Mouse (Mus musculus): ENCODE measurements around the gene Cyp27a1. TPM values are rescaled to one million over a fixed set of nuclear protein-coding genes. Genes with fewer than 3 reads are reported as not detected.
A peak's percentile ranks its signal among the peaks of the same experiment; 100 is the strongest.

Cyp27a1 gene
- polyA plus RNA-seq, 2 experiments from 2014 or later: not detected

DNA sequence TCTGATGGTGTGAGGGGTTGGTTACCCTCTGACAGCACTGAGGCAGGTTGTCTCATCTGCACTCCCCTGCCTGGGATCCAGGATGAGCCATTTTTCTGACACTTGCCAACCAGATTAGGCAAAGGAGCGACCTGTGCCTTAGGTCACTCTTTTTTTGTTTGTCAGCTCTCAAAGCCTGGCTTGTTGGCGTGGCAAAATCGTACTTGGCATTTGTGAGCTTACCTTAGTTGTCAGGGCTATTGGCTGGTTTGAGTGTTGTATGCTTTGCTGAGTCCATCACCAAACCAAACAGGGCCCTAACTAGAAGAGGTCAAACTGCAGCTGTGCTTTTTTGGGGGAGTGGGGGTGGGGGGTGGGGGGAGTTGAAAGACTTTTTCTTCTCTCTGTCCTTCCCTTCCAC is 5.9 kb downstream of the Cyp27a1 start:
- ATAC-seq: no peak

DNA sequence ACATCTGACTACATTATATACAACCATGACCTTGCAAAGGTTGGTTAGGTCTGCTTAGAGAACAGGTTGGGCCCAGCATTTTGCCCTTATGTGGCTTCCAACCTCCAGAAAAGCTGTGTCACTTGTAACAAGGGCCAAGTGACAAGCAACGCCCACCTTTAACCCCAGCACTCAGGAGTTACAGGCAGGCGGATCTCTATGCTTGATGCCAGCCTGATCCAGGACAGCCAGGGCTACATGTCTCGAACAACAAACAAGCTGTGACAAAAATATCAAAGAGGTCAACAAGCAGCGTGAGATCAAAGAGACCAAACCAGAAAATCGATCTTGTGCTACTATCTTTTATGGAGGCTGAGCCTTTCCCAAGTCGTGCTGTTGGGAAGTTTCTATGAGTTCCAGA is 8.3 kb downstream of the Cyp27a1 start:
- no peak for ATAC-seq

DNA sequence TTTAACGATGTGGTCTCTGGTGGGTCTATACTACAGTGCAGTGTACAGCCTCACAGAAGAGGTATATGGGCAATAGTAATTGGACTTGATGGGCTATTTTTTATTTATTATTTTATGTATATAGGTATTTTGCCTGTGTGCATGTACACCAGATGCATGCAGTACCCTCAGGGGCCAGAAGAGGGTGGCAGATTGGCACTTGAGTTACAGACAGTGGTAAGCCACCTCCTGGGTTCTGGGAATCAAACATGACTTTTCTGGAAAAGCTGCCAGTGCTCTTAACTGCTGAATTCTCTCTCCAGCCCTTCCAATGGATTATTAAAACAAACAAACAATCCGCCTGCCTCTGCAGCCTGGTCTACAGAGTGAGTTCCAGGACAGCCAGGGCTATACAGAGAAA is 10.4 kb downstream of the Cyp27a1 start:
- no peak for ATAC-seq

DNA sequence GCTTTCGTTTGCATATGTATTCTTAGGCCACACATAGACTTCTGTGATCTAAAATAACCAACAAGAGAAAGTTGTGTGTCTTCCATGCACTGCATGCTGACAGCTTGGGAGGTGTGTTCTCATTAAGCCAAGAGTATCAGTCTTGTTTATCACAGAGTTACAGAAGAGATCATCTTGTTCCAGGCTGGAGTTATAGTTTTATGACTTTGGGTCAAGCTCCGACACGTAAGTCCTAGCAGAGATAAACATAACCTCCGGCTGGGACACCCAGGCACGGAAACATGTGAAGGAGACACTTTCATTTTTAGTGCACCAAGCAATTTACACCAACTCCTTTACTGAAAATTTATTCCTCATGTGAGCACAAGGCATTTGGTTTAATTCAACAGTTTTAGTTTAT is 12.7 kb downstream of the Cyp27a1 start:
- no peak for ATAC-seq

DNA sequence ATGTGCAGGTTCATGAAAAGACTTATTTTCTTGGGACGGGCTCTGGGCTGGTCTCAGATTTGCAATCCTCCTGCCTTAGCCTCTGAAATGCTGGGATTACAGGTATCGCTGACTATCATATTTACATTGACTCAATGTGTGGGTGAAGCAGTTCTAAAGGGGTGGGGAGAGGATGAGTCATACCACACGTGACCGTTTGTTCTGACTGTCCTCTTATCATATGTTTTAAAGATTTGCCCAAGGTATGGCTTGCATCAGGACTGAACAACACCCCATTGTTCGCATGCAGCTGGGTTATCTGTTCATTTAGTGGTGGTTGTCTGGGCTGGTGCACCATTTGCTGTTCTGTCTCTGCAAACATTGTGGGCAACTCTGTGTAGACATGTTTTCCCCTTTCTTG is 13.3 kb downstream of the Cyp27a1 start:
- no peak for ATAC-seq

DNA sequence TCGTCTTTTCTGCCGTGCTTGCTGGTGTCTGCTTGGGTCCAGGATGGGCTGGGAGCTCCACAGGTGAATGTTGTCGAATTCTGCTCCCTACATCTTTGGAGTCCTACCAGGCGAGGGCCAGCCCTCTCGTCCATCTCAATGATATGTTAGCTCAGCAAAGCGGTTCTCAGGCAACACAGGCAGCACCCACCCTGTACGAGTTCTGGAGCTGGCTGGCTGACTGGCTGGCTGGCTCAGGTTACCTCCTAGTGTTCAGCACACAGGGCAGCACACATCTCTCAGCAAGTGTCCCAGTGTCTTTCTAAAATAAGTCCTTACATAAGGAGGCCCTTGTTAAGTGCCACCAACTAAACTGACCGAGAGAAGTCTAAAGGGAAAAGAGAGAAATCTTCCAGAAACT is 15.1 kb downstream of the Cyp27a1 start:
- ATAC-seq: no peak

DNA sequence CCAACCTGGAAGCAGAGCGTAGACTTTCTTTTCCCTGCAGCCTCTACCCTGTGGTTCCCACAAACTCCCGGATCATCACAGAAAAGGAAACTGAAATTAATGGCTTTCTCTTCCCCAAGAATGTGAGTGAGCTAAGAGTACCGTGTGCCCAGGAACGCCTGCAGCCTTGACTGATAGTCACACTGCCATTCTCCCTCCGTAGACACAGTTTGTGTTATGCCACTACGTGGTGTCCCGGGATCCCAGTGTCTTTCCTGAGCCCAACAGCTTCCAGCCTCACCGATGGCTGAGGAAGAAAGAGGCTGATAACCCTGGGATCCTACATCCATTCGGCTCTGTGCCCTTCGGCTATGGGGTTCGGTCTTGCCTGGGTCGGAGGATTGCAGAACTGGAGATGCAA is 23.6 kb downstream of the Cyp27a1 start:
- ATAC-seq: no peak

DNA sequence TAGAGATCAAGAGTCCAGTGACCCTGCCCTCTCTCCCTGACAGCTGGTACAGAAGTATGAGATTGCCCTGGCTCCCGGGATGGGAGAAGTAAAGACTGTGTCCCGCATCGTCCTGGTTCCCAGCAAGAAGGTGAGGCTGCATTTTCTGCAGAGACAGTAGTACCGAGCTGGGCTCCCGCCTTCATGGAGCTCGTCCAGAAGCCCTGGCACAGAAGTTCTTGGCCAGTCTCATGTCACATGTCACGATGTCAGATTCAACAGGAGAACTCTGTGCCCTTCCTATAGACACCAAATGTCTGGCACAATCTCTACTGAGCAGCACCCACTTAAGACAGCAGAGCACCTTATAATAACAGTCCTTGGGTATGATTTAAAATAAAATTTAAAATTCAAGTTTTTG is 24.1 kb downstream of the Cyp27a1 start:
- no peak for ATAC-seq

DNA sequence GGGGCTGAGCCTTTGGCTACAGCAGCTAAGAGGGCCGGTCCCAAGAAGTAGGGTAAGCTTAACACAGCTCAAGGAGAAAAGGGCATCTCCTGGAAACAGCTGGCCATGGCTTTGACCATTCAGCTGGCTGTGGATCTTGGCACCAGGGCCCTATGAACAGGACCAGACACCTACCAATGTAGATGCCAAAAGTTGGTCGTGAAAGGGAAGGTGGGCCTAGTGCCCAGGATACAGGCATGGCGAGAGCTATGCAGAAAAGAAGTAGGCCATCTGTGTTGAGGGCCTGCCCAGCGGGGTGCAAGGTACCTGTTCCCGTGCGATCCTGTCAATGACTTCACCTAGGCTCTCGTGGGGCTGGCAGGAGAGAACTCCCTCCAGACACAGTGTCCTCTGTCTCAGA is 27.5 kb downstream of the Cyp27a1 start:
- no peak for ATAC-seq

DNA sequence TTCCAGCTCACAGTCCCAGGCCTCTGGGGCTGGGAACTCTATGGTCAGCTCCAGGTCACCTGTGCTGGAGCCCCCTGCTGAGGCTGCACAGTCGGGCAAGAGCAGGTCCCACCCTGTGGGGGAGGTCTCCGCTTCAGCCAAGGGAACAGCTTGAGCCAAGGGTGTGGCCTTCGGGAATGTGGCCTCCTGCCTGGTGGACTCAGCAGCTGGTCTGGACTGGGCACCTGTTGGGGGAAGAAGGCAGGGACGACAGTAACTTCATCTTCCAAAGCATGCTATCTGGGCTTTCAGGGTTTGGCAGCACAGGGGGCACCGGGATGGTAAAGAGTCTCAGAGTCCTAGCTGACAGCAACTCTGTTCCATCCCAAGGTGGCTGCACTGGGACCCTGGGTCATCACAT is 34.0 kb downstream of the Cyp27a1 start:
- ATAC-seq: no peak

DNA sequence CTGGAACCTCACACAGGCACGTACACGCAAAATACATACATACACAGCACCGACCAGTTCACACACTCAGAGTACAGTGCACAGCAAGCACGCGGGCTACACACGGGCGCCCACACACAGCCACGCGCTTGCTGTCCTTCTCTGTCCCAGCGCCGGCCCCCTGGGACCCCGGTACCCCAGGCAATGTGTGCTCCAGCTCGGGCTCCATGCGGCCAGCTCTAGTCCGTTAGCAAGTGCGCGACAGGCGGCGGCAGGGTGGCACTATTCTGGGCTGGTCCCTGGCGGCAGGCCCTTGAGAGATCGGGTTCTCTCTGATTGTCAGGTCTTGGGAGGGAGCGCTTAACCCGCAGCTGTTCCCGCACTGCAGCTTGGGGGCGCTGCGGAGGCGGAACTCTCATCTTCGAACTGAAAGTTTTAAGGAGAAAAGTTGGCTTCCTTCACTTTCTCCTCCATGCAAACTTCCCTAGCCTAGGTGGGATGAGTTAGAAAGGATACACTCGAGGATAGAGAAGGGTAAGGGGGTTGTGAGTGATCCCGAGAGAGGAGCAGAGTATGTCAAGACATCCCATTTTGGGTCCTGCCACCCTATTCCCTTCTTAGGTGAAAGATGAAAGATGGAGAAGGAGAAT is 35.4 kb downstream of the Cyp27a1 start, which contains the start of gene Prkag3:
Prkag3 (minus strand) TSS at position 579 of the 629 bp plus-strand sequence.
- no peak for ATAC-seq

DNA sequence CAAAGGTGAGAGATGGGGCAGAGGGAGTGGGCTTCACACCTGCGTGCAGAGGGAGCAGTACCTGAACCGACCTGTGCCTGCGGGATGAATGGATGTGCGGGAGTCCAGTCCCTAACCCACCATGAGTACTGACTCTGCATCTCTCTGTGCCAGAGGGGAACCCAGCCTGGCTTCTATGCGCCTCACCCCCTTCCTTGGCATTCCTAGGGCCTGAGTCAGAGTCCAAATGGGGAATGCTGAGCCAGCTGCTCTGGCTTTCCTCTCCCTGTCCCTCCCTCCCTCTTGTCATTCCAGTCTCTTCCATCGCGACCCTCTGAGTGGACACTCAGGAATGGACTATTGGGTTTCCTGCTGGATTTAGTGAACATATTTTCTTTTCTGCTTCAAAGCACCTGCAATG is 35.9 kb downstream of the Cyp27a1 start:
- ATAC-seq: no peak

DNA sequence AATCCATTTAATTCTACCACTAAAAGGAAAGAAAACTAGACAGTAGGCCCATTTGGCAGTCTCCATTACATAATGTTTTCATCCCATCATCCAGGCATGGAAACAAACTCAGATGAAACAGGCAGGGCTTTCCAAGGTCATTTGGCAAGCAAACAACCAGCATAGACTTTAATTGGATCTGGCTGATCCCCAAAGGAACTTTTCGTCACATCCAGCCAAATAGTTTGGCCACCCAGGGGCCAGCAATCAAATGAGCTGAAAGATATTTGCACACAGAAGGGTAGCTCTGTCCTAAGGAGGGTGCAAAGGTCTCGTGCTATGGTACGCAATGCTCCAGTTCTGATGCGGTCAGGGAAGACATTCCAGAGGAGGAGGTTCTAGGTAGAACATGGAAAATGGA is 37.3 kb downstream of the Cyp27a1 start:
- ATAC-seq: no peak

DNA sequence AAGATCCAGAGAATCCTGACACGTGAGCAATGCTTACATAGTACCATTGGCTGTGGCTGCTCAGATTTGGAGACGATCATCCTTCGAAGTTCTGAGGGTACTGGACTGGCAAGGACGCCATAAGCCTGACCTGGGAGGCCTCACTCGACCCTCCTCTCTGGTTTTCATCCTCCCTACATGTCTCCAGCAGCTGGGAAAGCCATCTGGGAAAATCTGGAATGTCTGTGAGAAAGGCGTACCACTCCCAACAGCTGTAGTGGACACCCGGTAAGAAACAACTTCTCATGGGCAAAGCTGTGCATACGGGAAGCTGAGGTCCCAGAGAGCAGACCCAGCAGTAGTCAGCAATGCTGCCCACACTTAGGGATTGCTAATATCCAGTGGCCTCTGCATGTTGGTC is 38.8 kb downstream of the Cyp27a1 start:
- no peak for ATAC-seq

DNA sequence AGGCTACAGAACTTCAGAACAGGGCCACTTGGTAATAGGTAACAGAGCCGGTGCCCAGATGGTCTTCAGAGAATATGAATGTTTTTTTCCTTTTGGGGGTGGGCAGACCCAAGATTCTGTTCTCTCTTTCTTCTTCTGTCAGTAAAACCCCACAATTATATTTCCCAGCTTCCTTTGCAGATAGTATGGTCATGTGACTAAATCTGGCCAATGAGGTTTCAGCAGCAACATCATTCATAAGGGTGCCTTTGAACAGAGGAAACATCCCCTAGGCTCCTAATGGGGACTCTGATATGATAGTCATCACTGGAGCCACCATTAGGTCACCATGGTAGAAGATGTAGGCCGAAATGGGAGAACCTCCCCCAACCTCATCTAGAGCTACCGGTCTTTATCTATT is 39.5 kb downstream of the Cyp27a1 start:
- no peak for ATAC-seq

DNA sequence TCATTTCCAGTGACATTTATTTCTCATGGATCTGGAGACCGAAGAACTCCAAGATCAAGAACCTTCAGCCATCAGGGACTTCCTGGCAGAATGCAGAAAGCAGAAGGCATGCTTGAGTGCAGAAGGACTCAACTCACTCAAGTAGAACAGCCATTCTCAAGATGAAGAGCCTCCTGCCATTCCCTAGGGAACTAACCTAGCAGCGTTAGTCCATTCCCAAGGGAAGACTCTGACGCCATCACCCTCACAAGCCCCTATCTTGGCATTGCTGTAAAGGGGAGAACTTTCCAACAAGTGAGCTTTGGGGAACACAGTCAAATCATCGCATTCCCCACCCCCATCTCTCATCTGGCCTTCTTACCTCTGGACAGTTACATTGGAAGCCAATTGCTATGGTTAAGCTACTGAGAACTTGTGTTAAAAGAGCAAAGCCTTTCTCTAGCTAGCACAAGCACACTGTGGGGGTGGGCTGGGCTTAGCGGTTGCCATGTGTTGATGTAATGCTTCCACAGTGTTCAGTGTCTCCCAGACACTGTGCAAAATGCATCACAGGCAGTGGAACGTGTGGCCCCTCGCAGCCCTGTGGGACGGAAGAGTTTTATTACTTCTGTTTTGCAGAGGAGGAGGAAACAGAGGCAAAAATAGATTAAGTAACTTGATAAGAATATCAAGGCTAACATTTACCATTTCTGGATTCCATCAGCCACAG is 40.0 kb downstream of the Cyp27a1 start:
- ATAC-seq: no peak

DNA sequence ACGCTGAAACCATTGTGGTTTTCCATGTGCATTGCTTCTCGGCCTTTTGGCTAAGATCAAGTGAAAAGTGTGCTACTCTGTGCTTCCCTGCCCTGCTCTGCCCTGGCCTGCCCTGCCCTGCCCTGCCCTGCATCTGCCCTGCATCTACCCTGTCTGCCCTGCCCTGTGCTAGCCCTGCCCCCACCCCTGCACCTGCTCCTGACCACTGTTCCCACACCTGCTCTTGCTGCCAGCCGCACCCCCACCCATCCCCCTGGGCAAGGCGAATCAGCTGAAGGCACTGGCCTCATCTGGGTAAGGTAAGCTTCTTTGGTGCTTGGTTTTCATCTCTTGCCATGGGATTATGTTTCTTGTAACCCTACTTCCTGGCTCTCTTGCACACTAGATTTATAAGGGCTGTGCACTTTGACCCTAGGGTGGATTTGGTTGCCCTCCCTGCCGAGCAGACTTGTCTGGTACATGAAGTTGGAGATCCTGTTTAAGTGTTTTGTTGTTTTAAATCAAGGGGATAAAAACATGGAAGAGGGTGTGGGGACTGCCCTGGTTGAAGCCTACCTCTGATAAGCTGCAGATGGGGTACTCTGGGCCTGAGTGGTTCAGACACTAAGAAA is 40.9 kb downstream of the Cyp27a1 start:
- ATAC-seq: no peak

DNA sequence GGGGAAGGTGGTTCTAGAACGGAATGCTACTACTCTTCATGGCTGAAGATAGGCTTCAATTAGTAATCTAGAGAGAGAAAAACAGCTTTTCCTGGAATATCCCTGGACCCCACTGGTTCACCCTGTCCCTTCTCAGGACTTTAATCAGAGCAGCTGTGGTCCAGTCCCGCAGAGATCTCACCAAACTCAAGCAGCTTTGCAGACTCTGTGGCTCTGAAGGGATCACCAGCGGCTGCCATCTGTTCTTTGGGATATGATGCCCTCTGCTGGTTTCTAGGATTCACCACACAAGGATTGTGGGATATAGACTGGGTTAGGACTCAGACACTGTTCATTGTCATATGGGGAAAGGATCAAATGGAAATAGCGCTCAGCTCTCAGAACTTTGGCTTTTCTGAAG is 46.4 kb downstream of the Cyp27a1 start:
- ATAC-seq: no peak

DNA sequence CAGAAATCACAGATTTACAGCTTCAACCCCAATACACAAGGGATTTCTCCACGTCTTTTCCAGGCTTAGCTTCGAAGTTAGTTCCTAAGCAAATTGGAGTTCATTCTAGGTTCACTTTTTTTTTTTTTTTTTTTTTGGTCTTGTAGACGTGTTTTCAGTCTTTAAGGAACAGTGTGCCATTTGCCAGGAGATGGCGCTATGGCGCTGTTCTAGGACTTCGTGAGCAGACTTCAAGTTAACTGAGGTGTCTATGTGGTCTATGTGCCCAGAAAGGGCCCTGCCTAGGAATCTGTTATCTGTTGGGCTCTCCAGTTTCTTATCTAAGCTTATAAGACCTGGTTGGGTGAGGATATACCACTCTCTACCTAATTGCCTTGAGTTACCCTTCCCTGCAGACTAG is 49.7 kb downstream of the Cyp27a1 start:
- ATAC-seq: no peak

DNA sequence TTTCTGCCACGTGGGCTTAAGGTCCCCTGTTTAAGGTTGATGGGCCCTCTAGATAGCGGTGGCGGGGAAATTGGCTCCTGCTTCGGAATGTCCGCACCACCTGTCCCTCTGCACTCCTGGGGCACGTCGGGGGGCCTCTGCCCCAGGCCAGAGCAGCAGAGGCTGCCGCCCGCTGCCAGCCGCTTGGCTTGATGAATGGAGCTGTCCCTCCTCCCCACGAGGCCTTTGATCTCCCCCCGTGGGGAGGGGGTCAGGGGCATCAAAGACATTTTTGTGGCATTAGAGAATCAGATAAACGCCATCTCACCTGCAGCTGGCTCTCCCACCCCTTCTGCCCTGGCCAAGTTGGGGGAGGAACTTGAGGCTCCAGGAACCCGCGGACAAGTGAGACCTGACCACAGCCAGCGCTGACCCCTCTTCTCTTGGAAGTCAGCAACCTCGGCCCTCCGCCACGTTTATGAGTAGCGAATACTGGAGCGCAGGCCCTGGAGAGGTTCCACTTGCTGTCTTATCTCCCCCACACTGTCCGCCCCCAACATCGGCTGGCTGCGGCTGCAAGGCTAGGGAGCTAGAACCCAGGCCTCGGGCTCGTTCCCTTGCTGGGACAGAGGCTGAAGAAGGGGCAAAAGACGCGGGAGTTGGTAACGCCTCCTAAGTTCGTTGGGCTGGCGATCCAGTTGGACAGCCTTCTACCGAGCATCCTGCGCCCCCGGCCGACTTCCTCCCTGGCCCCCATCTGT is 57.5 kb downstream of the Cyp27a1 start:
- ATAC-seq: no peak

DNA sequence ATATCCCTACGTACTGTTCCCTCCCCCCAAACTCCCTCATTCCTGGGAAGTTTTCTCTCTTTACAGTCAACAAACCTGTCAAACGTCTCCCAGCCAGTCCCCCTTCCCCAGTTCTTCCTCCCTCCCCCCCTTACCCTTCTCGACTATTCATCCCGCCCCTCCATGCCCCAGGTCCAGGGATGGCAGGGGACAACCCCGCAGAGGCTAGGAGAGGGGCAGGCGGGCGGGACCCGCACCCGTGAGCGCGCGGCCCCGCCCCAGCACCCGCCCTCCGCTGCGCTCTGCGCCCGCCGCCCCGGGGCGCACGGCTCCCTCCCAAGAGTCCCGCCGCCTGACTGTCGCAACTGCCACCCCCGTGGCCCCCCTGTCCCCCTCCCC is 58.1 kb downstream of the Cyp27a1 start:
- no peak for ATAC-seq

DNA sequence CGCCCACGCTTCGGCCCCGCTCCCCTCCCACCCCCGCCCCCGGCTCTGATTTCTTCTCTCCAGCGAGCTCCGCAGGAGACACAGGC is 58.3 kb downstream of the Cyp27a1 start, which contains the start of gene Wnt6:
Wnt6 (plus strand) TSS at position 48 of the 86 bp plus-strand sequence.
- no peak for ATAC-seq

DNA sequence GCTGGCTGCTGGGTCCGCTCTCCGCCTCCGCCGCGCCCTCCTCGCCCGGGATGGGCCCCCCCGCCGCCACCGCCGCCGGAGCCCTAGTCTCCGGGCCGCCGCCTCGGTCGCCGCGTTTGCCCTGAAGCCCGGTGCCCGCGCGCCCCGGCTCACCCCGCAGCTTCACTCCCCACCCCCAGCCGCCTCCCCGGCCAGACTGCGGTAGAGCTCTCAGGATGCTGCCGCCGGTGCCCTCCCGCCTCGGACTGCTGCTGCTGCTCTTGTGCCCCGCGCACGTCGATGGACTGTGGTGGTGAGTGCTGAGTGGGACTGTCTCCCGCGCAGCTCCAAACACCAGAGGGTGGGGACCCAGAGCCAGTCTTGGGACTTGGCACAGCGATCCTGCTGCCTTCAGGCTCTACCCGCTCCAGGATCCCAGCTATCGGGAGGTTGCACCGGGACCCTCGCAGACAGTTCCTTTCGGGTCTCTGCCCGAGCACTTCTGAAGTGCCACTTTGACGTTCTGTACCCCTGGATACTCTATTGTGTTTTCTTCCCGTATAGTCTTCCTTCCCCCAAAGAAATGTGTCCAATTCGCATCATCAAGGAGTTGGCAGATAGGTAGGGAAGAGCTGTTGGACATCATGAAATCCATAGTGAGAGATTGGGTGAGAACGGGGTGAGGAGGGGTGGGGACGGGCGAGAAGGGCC is 58.7 kb downstream of the Cyp27a1 start:
- no peak for ATAC-seq

DNA sequence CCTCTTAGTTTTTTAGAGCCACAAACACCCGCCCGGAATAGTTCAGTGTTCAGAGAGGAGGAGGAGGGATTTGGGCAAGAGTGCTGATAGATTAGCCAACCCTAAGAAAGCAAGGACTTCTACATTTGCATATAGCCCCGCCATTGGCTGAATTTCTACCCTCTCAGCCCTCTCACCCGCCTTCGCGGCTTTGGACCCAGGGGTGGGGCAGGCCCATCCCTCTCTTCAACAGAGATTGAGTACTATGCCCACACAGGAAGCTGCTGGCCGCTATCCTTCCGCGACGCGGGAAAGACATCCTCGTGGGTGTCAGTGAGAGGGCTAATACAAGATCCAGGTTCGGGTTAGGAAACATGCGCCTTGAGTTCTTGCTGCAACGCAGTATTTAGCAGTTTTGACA is 59.8 kb downstream of the Cyp27a1 start:
- peak; percentile 83 for ATAC-seq

Data from CD4-positive, CD25-positive, alpha-beta regulatory T cell, adult 4 months (primary cell).